In the genomic region with DNA sequence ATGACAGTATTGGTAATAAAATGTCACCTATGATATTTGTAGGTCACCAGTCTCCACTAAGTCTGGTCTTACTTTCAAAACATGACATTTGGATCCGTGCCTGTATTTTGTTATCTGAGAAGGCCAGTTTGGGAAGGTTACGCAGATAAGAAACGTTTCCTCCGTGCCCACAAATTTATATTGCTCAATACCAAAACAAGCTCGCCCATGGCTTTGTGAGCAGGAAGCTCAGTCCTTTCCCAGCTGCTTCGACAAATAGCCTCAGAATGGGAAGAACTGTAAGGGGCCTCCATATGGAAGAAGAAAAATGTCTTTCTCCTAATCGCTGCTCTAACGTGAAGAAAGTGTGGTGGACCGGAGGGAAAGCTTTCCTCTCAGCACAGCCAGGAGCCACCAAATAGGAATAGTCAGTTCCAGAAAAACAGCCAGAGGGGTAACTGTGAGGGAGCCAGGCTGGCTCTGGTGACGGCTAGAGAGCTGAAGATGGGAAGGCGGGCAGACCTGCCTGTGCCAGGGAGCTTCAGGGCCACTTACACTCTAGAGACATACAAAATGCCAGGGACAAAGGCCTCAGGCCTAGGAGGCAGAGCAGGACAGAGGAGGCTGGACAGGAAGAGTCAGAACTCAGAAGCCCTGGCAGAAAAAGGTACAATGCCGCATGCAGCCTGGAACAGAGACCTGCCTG, we compare ENCODE assay signal across 10 mouse cellular contexts. TPM values are rescaled to one million over a fixed set of nuclear protein-coding genes. Genes with fewer than 3 reads are reported as not detected.
DNase-seq lines count a peak whose midpoint lies in the region; ATAC-seq and TF ChIP-seq lines count a peak whose summit lies in the region.
"Had no signal": no experiment of that assay in that cellular context is flagged by ENCODE, and none has a peak within 500 bp of the region (broad histone marks: within the 10 kb centered on the region; RNA-seq: fewer than 3 reads in every experiment).

No protein-coding gene starts in this region.

- H3K4me1 ChIP-seq in heart, postnatal 0 days (ENCODE audit: control insufficient read depth, insufficient read depth): peaks cover 11% of the 10 kb centered on the region
- H3K4me1 ChIP-seq in G1E (ENCODE audit: insufficient read depth, low read depth, low read length): peaks cover 72% of the 10 kb centered on the region
- H3K4me1 ChIP-seq in bone marrow, adult 2 months (ENCODE audit: control insufficient read depth, insufficient read depth, low read length): peaks cover 3% of the 10 kb centered on the region; the same call in 1 of the 2 replicates
- peaks cover 50 to 55% of the 10 kb centered on the region in 2 experiments for H3K4me1 ChIP-seq in liver, embryonic 14.5 days (replicated peaks; ENCODE audit: control insufficient read depth in 2 of 2, insufficient read depth in 2 of 2, low read length in 1 of 2)
- peaks cover 6% of the 10 kb centered on the region for H3K4me1 ChIP-seq in midbrain, embryonic 15.5 days

- H3K36me3 ChIP-seq in heart, postnatal 0 days (replicated peaks; ENCODE audit: control insufficient read depth, insufficient read depth, low read length): no peaks in the 10 kb centered on the region
- H3K36me3 ChIP-seq in G1E (replicated peaks): peaks cover 35% of the 10 kb centered on the region
- H3K36me3 ChIP-seq in liver, embryonic 14.5 days (replicated peaks; ENCODE audit: control insufficient read depth, insufficient read depth, low read depth): peaks cover 67% of the 10 kb centered on the region
- H3K36me3 ChIP-seq in midbrain, embryonic 15.5 days (replicated peaks): no peaks in the 10 kb centered on the region

- WGBS in heart, postnatal 0 days: 36% methylated on average over 12 of the region's 12 CpGs
- 19% methylated on average over 12 of the region's 12 CpGs for WGBS in bone marrow, adult 2 months
- WGBS in liver, embryonic 14.5 days (ENCODE audit: insufficient replicate concordance): 15% methylated on average over 12 of the region's 12 CpGs
- 78% methylated on average over 12 of the region's 12 CpGs for WGBS in midbrain, embryonic 15.5 days

- H3K4me2 ChIP-seq in heart, postnatal 0 days (ENCODE audit: low read depth, low read length): no peak overlapping the region
- H3K4me2 ChIP-seq in liver, embryonic 14.5 days (ENCODE audit: low read depth): peak overlapping the region; percentile 74
- H3K4me2 ChIP-seq in midbrain, embryonic 15.5 days: no peak overlapping the region

- TF ChIP-seq POLR2A in bone marrow, adult 2 months (IDR thresholded peaks at IDR 0.05; ENCODE audit: borderline replicate concordance, control insufficient read depth, low read depth, low read length): no peak

- no peak for TF ChIP-seq CTCF in heart, postnatal 0 days (IDR thresholded peaks at IDR 0.05; ENCODE audit: low read depth)
- no peak for TF ChIP-seq CTCF in G1E (IDR thresholded peaks at IDR 0.05; ENCODE audit: low read depth, low read length)
- no peak for TF ChIP-seq CTCF in bone marrow, adult 2 months (IDR thresholded peaks at IDR 0.05; ENCODE audit: control insufficient read depth, insufficient read depth, low read length)
- TF ChIP-seq CTCF in liver, embryonic 14.5 days (IDR thresholded peaks at IDR 0.05; ENCODE audit: low read depth): no peak

- no peak overlapping the region for H3K9ac ChIP-seq in heart, postnatal 0 days (replicated peaks; ENCODE audit: low read depth, low read length)
- peak overlapping the region; percentile 85 for H3K9ac ChIP-seq in liver, embryonic 14.5 days (replicated peaks)
- H3K9ac ChIP-seq in midbrain, embryonic 15.5 days: no peak overlapping the region

- no peak for TF ChIP-seq EP300 in heart, postnatal 0 days (IDR thresholded peaks at IDR 0.05; ENCODE audit: low read depth)
- peak; percentile 98 for TF ChIP-seq EP300 in liver, embryonic 14.5 days (IDR thresholded peaks at IDR 0.05; ENCODE audit: low read depth)

- H3K9me3 ChIP-seq in heart, postnatal 0 days (replicated peaks; ENCODE audit: control insufficient read depth, low read length): no peaks in the 10 kb centered on the region
- no peaks in the 10 kb centered on the region for H3K9me3 ChIP-seq in G1E (replicated peaks)
- no peaks in the 10 kb centered on the region for H3K9me3 ChIP-seq in liver, embryonic 14.5 days (ENCODE audit: control insufficient read depth, low read length)
- no peaks in the 10 kb centered on the region for H3K9me3 ChIP-seq in midbrain, embryonic 15.5 days

- peak overlapping the region; percentile 49; the same call in 1 of the 2 replicates for H3K27ac ChIP-seq in heart, postnatal 0 days (ENCODE audit: low read depth)
- peak overlapping the region; percentile 93 for H3K27ac ChIP-seq in bone marrow, adult 2 months (ENCODE audit: control insufficient read depth, insufficient read depth, low read depth, low read length, poor library complexity)
- H3K27ac ChIP-seq in liver, embryonic 14.5 days: peak overlapping the region; percentile 96
- H3K27ac ChIP-seq in midbrain, embryonic 15.5 days: no peak overlapping the region

- no peak for ATAC-seq in heart, postnatal 0 days (ENCODE audit: insufficient read depth, low read depth)
- peak; percentile 81 for ATAC-seq in G1E (ENCODE audit: extremely low read depth, insufficient number of reproducible peaks, low FRiP score, poor library complexity, severe bottlenecking)
- ATAC-seq in liver, embryonic 14.5 days (ENCODE audit: insufficient read depth): peak; percentile 85
- no peak for ATAC-seq in CD4-positive, CD25-positive, alpha-beta regulatory T cell, adult 4 months
- ATAC-seq in midbrain, embryonic 15.5 days (replicated peaks): no peak

- no peak for DNase-seq in heart, postnatal 0 days (ENCODE audit: low spot score)
- no peak for DNase-seq in heart, postnatal 36 days
- peak; percentile 56 for DNase-seq in G1E (ENCODE audit: low spot score)
- peak; percentile 86 to 92 (median 88) for DNase-seq in liver, embryonic 14.5 days (ENCODE audit: low read depth in 3 of 3, low spot score in 3 of 3)
- DNase-seq in right cerebral cortex, postnatal 25 days: no peak
- DNase-seq: gastrocnemius, postnatal 10 days; thymus, adult 2 months had no signal

- no peak overlapping the region for H3K4me3 ChIP-seq in heart, postnatal 0 days (ENCODE audit: low read depth, low read length)
- H3K4me3 ChIP-seq in G1E (ENCODE audit: low read depth, low read length): peak overlapping the region; percentile 59; the same call in 1 of the 2 replicates
- no peak overlapping the region for H3K4me3 ChIP-seq in bone marrow, adult 2 months (replicated peaks; ENCODE audit: control insufficient read depth, low read depth, low read length)
- peak overlapping the region; percentile 9 to 35; a peak in 3 of 4 replicates for H3K4me3 ChIP-seq in liver, embryonic 14.5 days (ENCODE audit: insufficient read depth in 1 of 2, low read depth in 2 of 2, low read length in 2 of 2)
- H3K4me3 ChIP-seq in midbrain, embryonic 15.5 days: no peak overlapping the region

- H3K27me3 ChIP-seq in heart, postnatal 0 days (ENCODE audit: control insufficient read depth, insufficient read depth, low read length): no peaks in the 10 kb centered on the region
- H3K27me3 ChIP-seq in G1E (ENCODE audit: insufficient read depth, low read length): peaks cover 4% of the 10 kb centered on the region; the same call in 1 of the 2 replicates
- no peaks in the 10 kb centered on the region for H3K27me3 ChIP-seq in liver, embryonic 14.5 days (ENCODE audit: control insufficient read depth, insufficient read depth, low read length)
- no peaks in the 10 kb centered on the region for H3K27me3 ChIP-seq in midbrain, embryonic 15.5 days (replicated peaks)

- intact Hi-C loops in heart, postnatal 36 days (cut with DNase I): no loop called here

RNA-seq across cellular contexts. Expression of a gene that starts 24.4 kb away (rescaled TPM):
- total RNA-seq in heart, postnatal 0 days (2014; rRNA removed; ENCODE audit: low replicate concordance): 1.2 and 1.5 TPM in 2 replicates
- 0.48 and 0.71 TPM in 2 replicates for polyA plus RNA-seq in heart, postnatal 0 days (2015; fragmentation: Nextera tagmentation; extraction: Ambion mirVana)
- total RNA-seq in heart, postnatal 36 days (2021): under 1 TPM; 0.58 to 0.87 TPM
- total RNA-seq in G1E (2014; fragmentation: Nextera tagmentation) (24.0 and 97.7 TPM in 2 replicates), G1E (2017) (1.7 and 1.8 TPM in 2 replicates)
- 1.4 and 1.9 TPM in 2 replicates for polyA plus RNA-seq in G1E (2012)
- 41.2 and 43.5 TPM in 2 replicates for polyA plus RNA-seq in bone marrow, adult 2 months (2011; ENCODE audit: insufficient read depth, insufficient read length, low replicate concordance, missing spikeins)
- 15.1 and 15.9 TPM in 2 replicates for polyA plus RNA-seq in liver, embryonic 14.5 days (2012; rRNA removed)
- 28.0 and 29.2 TPM in 2 replicates for polyA plus RNA-seq in liver, embryonic 14.5 days (2014; fragmentation: Nextera tagmentation; extraction: Ambion mirVana)
- polyA plus RNA-seq in CD4-positive, CD25-positive, alpha-beta regulatory T cell, adult 4 months (2017; shearing (Covaris generic)): under 1 TPM; 0.47 to 0.62 TPM
- polyA plus RNA-seq in midbrain, embryonic 15.5 days (2015; fragmentation: Nextera tagmentation; extraction: Ambion mirVana): 5.0 and 5.5 TPM in 2 replicates

Comparison
In these comparisons a context has a peak if more than half of its experiments do, and no peak if none do; other contexts are left out.
1. ATAC-seq: peak in G1E (single experiment) and liver, embryonic 14.5 days (single experiment); none in heart, postnatal 0 days (single experiment), CD4-positive, CD25-positive, alpha-beta regulatory T cell, adult 4 months (single experiment) and midbrain, embryonic 15.5 days (single experiment).
2. DNase-seq: peak in G1E (single experiment) and liver, embryonic 14.5 days (3 of 3); none in heart, postnatal 0 days (single experiment), heart, postnatal 36 days (0 of 2) and right cerebral cortex, postnatal 25 days (single experiment).
3. H3K4me3 ChIP-seq: peak in G1E (single experiment) and liver, embryonic 14.5 days (2 of 2); none in heart, postnatal 0 days (single experiment), bone marrow, adult 2 months (single experiment) and midbrain, embryonic 15.5 days (single experiment).